Mouse (Mus musculus) spleen, adult 2 months (tissue): ENCODE results near the gene Rps6kb1.

ENCODE experiments used
- CTCF ChIP-seq: fragments of 200-500 bp; IDR thresholded peaks from 2 replicates; pipeline ENCODE4 v1.5.1; 2011; ENCODE audit warnings: mild to moderate bottlenecking, inconsistent platforms; ENCODE audit not compliant: insufficient read depth, insufficient read length, insufficient replicate concordance; ENCODE audit errors: extremely low read depth
- POLR2A ChIP-seq: fragments of 200-500 bp; IDR thresholded peaks from 2 replicates; pipeline ENCODE4 v1.6.1; 2011; ENCODE audit warnings: low read depth, low read length, inconsistent platforms

- TF ChIP-seq CTCF (no peak), POLR2A (no peak)
Observed at GRCm38 (mm10) chr11:86585598-86585984, 41.0 kb upstream of the Rps6kb1 start.
